Mouse (Mus musculus) liver, postnatal 0 days (tissue): ENCODE measurements around the gene Tdp2.

Source experiments
- CTCF ChIP-seq: sonication (generic); IDR thresholded peaks from 2 replicates; pipeline ENCODE4 v1.5.1; 2016; ENCODE audit warnings: antibody characterized with exemption, low read depth
- EP300 ChIP-seq: IDR thresholded peaks from 2 replicates; pipeline ENCODE4 v1.6.1; 2016; ENCODE audit warnings: antibody characterized with exemption, low read depth, mild to moderate bottlenecking

DNA sequence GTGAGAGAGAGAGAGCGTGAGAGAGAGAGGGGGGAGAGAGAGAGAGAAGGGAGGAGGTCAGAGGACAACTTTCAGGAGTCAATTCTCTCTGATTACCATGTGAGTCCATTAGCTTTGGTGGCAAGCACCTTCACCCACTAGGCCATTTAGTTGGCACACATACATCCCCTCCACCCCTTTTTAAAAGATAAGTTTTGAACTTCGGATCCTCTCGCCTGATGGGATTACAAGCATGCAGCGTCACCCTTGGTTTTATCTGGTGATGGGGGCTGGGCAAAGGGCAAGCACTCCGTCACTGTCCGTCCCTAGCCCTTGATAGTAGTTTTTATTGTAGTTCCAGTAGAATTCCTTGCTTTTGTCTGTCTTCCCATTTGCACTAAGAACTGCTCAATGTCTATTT lies 48.7 kb downstream of the Tdp2 start:
- TF ChIP-seq CTCF (no peak), EP300 (no peak)
